Mouse (Mus musculus): ENCODE data around the gene Fahd1.

Gene Fahd1

GRCm38 (mm10) chr17:24847386-24847785 lies 2.8 kb downstream of the Fahd1 start:
- no peak for DNase-seq (ENCODE audit: low read depth)

- DNase-seq (ENCODE audit: low read depth) = no peak
Observed at GRCm38 (mm10) chr17:24844525-24844924, 5.6 kb downstream of the Fahd1 start.

- DNase-seq (ENCODE audit: low read depth) = no peak
Observed at GRCm38 (mm10) chr17:24842631-24843030, 7.5 kb downstream of the Fahd1 start.

- DNase-seq (ENCODE audit: low read depth) = no peak
Observed at GRCm38 (mm10) chr17:24841133-24841532, 9.0 kb downstream of the Fahd1 start.

GRCm38 (mm10) chr17:24840341-24840740 lies 9.8 kb downstream of the Fahd1 start:
- DNase-seq (ENCODE audit: low read depth) = no peak

GRCm38 (mm10) chr17:24839842-24840241 lies 10.3 kb downstream of the Fahd1 start, which contains the start of gene Hagh:
TSS of gene Hagh (plus strand) at chr17:24840143.
- DNase-seq (ENCODE audit: low read depth) = no peak

GRCm38 (mm10) chr17:24821351-24822280 lies 28.5 kb downstream of the Fahd1 start:
- no peak for DNase-seq (ENCODE audit: low read depth)

- no peak for DNase-seq (ENCODE audit: low read depth)
Observed at GRCm38 (mm10) chr17:24819469-24819868, 30.7 kb downstream of the Fahd1 start.

- DNase-seq (ENCODE audit: low read depth) = no peak
Observed at GRCm38 (mm10) chr17:24818172-24818571, 32.0 kb downstream of the Fahd1 start.

GRCm38 (mm10) chr17:24817503-24817902 lies 32.7 kb downstream of the Fahd1 start:
- DNase-seq (ENCODE audit: low read depth) = no peak

- no peak for DNase-seq (ENCODE audit: low read depth)
Observed at GRCm38 (mm10) chr17:24815256-24815655, 34.9 kb downstream of the Fahd1 start.

- no peak for DNase-seq (ENCODE audit: low read depth)
Observed at GRCm38 (mm10) chr17:24812215-24812614, 37.9 kb downstream of the Fahd1 start.

GRCm38 (mm10) chr17:24811211-24811610 lies 39.0 kb downstream of the Fahd1 start:
- DNase-seq (ENCODE audit: low read depth) = no peak

GRCm38 (mm10) chr17:24803952-24804951 lies 45.9 kb downstream of the Fahd1 start, which contains the start of gene Meiob:
TSS of gene Meiob (plus strand) at chr17:24804289.
- DNase-seq (ENCODE audit: low read depth) = no peak

GRCm38 (mm10) chr17:24800524-24800923 lies 49.6 kb downstream of the Fahd1 start:
- no peak for DNase-seq (ENCODE audit: low read depth)

- DNase-seq (ENCODE audit: low read depth) = no peak
Observed at GRCm38 (mm10) chr17:24799476-24799875, 50.7 kb downstream of the Fahd1 start.
